Mouse (Mus musculus) cortical plate, adult 2 months (tissue): Measurements from ENCODE around the gene Ssu72.

Experiments
- CTCF ChIP-seq: fragments of 200-500 bp; IDR thresholded peaks from 2 replicates; pipeline ENCODE4 v1.5.1; 2011; ENCODE audit warnings: mild to moderate bottlenecking, control low read depth, low read length; ENCODE audit not compliant: insufficient read depth; ENCODE audit errors: extremely low read depth
- POLR2A ChIP-seq: fragments of 200-500 bp; IDR thresholded peaks from 2 replicates; pipeline ENCODE4 v1.6.1; 2011; ENCODE audit warnings: mild to moderate bottlenecking, low read length, control low read depth; ENCODE audit not compliant: insufficient read depth; ENCODE audit errors: extremely low read depth

DNA sequence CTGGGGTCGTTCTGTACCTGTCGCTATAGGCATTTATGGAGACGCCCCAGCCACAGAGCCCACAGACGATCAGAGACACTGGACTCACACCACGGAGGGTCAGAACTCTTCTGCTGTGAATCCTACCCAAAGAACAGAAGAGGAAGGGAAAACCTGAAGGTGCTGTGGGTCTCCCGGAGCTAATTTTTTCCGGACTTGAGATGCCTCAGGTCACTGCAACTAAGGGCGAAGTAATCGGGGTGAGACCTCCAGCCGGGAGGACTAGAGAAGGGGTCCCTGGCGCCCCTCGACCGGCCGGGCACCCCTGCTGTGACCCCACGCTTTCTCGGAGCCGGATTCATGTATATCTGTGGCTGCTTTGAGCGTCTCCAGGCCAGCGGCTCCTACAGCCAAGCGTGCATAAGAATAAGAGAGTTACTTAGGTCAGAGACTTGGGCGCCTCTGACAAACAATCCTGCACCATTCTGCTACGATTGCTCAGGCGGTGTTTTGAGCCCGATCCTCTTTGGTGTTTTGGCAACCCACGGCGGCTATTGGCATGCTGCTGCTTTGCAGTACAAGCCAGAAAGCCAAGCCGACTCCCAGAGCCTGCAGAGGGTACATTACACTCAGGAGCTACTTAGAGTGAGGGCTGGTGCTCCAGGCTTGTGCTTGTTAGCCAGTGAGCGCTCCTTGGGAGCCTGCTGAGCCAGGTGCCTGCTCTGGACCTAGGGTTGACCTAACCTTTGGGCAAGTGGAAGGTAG, 56.9 kb downstream of the Ssu72 start:
- TF ChIP-seq CTCF (no peak), POLR2A (no peak)
